Comparison of ENCODE assay signal across 21 mouse cellular contexts in the genomic region with DNA sequence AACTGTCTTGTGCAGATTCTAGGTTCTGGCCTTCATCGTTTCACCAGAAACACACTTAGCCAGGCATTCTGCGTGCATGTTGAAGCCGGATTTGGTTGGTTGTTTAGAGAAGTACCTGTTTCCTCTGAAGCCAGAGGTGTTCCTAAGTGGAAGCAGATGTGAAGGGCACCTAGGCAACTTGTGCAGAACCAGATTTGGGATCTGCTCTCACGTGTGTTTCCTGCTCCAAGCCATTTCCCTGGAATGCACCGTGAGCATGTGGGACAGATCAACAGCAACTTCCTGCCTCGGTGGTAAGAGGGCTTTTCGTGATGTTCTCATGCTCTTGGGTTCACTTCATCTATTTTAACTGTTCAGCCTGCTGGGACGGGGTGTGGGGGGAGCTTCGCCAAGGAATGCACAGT. TPM values are rescaled to one million over a fixed set of nuclear protein-coding genes. Genes with fewer than 3 reads are reported as not detected.
DNase-seq lines count a peak whose midpoint lies in the region; ATAC-seq and TF ChIP-seq lines count a peak whose summit lies in the region.
"Had no signal": no experiment of that assay in that cellular context is flagged by ENCODE, and none has a peak within 500 bp of the region (broad histone marks: within the 10 kb centered on the region; RNA-seq: fewer than 3 reads in every experiment).

No protein-coding gene starts in this region.

- DNase-seq in intestine, embryonic 14.5 days (ENCODE audit: low spot score) = peak; percentile 51
- peak; percentile 76 for DNase-seq in midbrain, embryonic 11.5 days (ENCODE audit: low spot score, missing footprints)
- DNase-seq in midbrain, postnatal 0 days (ENCODE audit: low spot score) = no peak
- DNase-seq in ovary, postnatal 36 days (ENCODE audit: low spot score) = no peak
- DNase-seq: adrenal gland, adult 2 months; gastrocnemius, postnatal 36 days; thymus, postnatal 25 days had no signal

- no peaks in the 10 kb centered on the region for H3K9me3 ChIP-seq in intestine, embryonic 14.5 days (ENCODE audit: control insufficient read depth, low read length)
- H3K9me3 ChIP-seq in intestine, postnatal 0 days (ENCODE audit: control insufficient read depth) = no peaks in the 10 kb centered on the region
- H3K9me3 ChIP-seq in midbrain, embryonic 11.5 days (ENCODE audit: control insufficient read depth, low read length) = peaks cover 4% of the 10 kb centered on the region; the same call in 1 of the 2 replicates
- no peaks in the 10 kb centered on the region for H3K9me3 ChIP-seq in midbrain, postnatal 0 days (ENCODE audit: low read length)
- peaks cover 3% of the 10 kb centered on the region; the same call in 1 of the 2 replicates for H3K9me3 ChIP-seq in embryonic facial prominence, embryonic 15.5 days (replicated peaks)
- H3K9me3 ChIP-seq in midbrain, embryonic 13.5 days = no peaks in the 10 kb centered on the region
- H3K9me3 ChIP-seq: G1E; heart, embryonic 10.5 days had no signal

- no peak overlapping the region; the same call in 1 of the 2 replicates for H3K27ac ChIP-seq in intestine, embryonic 14.5 days (ENCODE audit: low read depth)
- H3K27ac ChIP-seq in intestine, postnatal 0 days (ENCODE audit: low read depth, low read length) = no peak overlapping the region
- no peak overlapping the region for H3K27ac ChIP-seq in midbrain, embryonic 11.5 days (ENCODE audit: low read depth, low read length)
- H3K27ac ChIP-seq in midbrain, postnatal 0 days (ENCODE audit: low read depth, low read length) = no peak overlapping the region
- H3K27ac ChIP-seq in embryonic facial prominence, embryonic 15.5 days (replicated peaks) = peak overlapping the region; percentile 58
- H3K27ac ChIP-seq in olfactory bulb, adult 2 months (ENCODE audit: insufficient read depth, low read depth, low read length) = peak overlapping the region; percentile 16; the same call in 1 of the 2 replicates
- H3K27ac ChIP-seq in midbrain, embryonic 13.5 days = no peak overlapping the region
- H3K27ac ChIP-seq: forebrain, embryonic 10.5 days; neural tube, embryonic 13.5 days had no signal

- H3K36me3 ChIP-seq in intestine, embryonic 14.5 days (ENCODE audit: control insufficient read depth, insufficient read depth, low read length) = no peaks in the 10 kb centered on the region
- H3K36me3 ChIP-seq in intestine, postnatal 0 days (ENCODE audit: control insufficient read depth, insufficient read depth) = no peaks in the 10 kb centered on the region
- H3K36me3 ChIP-seq in midbrain, embryonic 11.5 days (ENCODE audit: control insufficient read depth, insufficient read depth, low read length) = no peaks in the 10 kb centered on the region
- H3K36me3 ChIP-seq in midbrain, postnatal 0 days (ENCODE audit: insufficient read depth, low read length) = no peaks in the 10 kb centered on the region
- no peaks in the 10 kb centered on the region for H3K36me3 ChIP-seq in embryonic facial prominence, embryonic 15.5 days
- H3K36me3 ChIP-seq in midbrain, embryonic 13.5 days = no peaks in the 10 kb centered on the region
- H3K36me3 ChIP-seq: forebrain, embryonic 10.5 days; G1E; heart, embryonic 10.5 days; neural tube, embryonic 13.5 days had no signal

- H3K4me1 ChIP-seq in intestine, embryonic 14.5 days (replicated peaks; ENCODE audit: control insufficient read depth, insufficient read depth, low read length) = 0 out of 2 replicates have a peak, but pooled peaks cover 3% of the 10 kb centered on the region
- H3K4me1 ChIP-seq in intestine, postnatal 0 days (replicated peaks; ENCODE audit: control insufficient read depth, insufficient read depth, low read length) = no peaks in the 10 kb centered on the region
- H3K4me1 ChIP-seq in midbrain, embryonic 11.5 days (ENCODE audit: control insufficient read depth, insufficient read depth, low read length) = no peaks in the 10 kb centered on the region
- H3K4me1 ChIP-seq in midbrain, postnatal 0 days (ENCODE audit: insufficient read depth, low read length) = no peaks in the 10 kb centered on the region
- H3K4me1 ChIP-seq in embryonic facial prominence, embryonic 15.5 days = peaks cover 31% of the 10 kb centered on the region
- H3K4me1 ChIP-seq in olfactory bulb, adult 2 months (ENCODE audit: control insufficient read depth, insufficient read depth, low read length) = peaks cover 5% of the 10 kb centered on the region
- peaks cover 8% of the 10 kb centered on the region for H3K4me1 ChIP-seq in midbrain, embryonic 13.5 days (replicated peaks)
- H3K4me1 ChIP-seq: neural tube, embryonic 13.5 days had no signal

- no peak for TF ChIP-seq POLR2A in olfactory bulb, adult 2 months (IDR thresholded peaks at IDR 0.05; ENCODE audit: insufficient read depth, low read depth, low read length)

- no peak overlapping the region for H3K4me2 ChIP-seq in intestine, embryonic 14.5 days (ENCODE audit: low read length)
- no peak overlapping the region for H3K4me2 ChIP-seq in intestine, postnatal 0 days (replicated peaks; ENCODE audit: low read depth)
- H3K4me2 ChIP-seq in midbrain, embryonic 11.5 days = no peak overlapping the region
- no peak overlapping the region for H3K4me2 ChIP-seq in midbrain, postnatal 0 days (ENCODE audit: low read depth, low read length, poor library complexity, severe bottlenecking)
- H3K4me2 ChIP-seq in embryonic facial prominence, embryonic 15.5 days (replicated peaks) = no peak overlapping the region
- no peak overlapping the region for H3K4me2 ChIP-seq in midbrain, embryonic 13.5 days (replicated peaks)
- H3K4me2 ChIP-seq: liver, embryonic 11.5 days; neural tube, embryonic 13.5 days had no signal

- TF ChIP-seq CTCF in intestine, postnatal 0 days (IDR thresholded peaks at IDR 0.05; ENCODE audit: low read depth) = no peak
- TF ChIP-seq CTCF in midbrain, postnatal 0 days (IDR thresholded peaks at IDR 0.05) = no peak
- no peak for TF ChIP-seq CTCF in olfactory bulb, adult 2 months (IDR thresholded peaks at IDR 0.05; ENCODE audit: insufficient read depth, low read depth, low read length)

- no peak overlapping the region for H3K4me3 ChIP-seq in intestine, embryonic 14.5 days (ENCODE audit: low read depth, low read length)
- H3K4me3 ChIP-seq in intestine, postnatal 0 days (ENCODE audit: low read depth, low read length) = no peak overlapping the region
- H3K4me3 ChIP-seq in midbrain, embryonic 11.5 days (ENCODE audit: low read depth, low read length) = no peak overlapping the region
- no peak overlapping the region for H3K4me3 ChIP-seq in midbrain, postnatal 0 days (ENCODE audit: low read depth, low read length)
- no peak overlapping the region for H3K4me3 ChIP-seq in embryonic facial prominence, embryonic 15.5 days (replicated peaks)
- H3K4me3 ChIP-seq in olfactory bulb, adult 2 months (ENCODE audit: insufficient read depth, low read depth, low read length) = no peak overlapping the region
- H3K4me3 ChIP-seq in midbrain, embryonic 13.5 days (replicated peaks) = no peak overlapping the region
- H3K4me3 ChIP-seq: forebrain, embryonic 10.5 days; heart, embryonic 10.5 days; neural tube, embryonic 13.5 days had no signal

- no peaks in the 10 kb centered on the region for H3K27me3 ChIP-seq in intestine, embryonic 14.5 days (replicated peaks; ENCODE audit: control insufficient read depth, insufficient read depth, low read length)
- H3K27me3 ChIP-seq in intestine, postnatal 0 days (replicated peaks; ENCODE audit: control insufficient read depth, insufficient read depth, low read length) = no peaks in the 10 kb centered on the region
- H3K27me3 ChIP-seq in midbrain, embryonic 11.5 days (ENCODE audit: control insufficient read depth, insufficient read depth, low read length) = no peaks in the 10 kb centered on the region
- H3K27me3 ChIP-seq in midbrain, postnatal 0 days (ENCODE audit: insufficient read depth, low read length) = no peaks in the 10 kb centered on the region
- H3K27me3 ChIP-seq in embryonic facial prominence, embryonic 15.5 days = no peaks in the 10 kb centered on the region
- no peaks in the 10 kb centered on the region for H3K27me3 ChIP-seq in midbrain, embryonic 13.5 days
- H3K27me3 ChIP-seq: neural tube, embryonic 13.5 days had no signal

- H3K9ac ChIP-seq in intestine, embryonic 14.5 days (ENCODE audit: low read length) = no peak overlapping the region
- no peak overlapping the region for H3K9ac ChIP-seq in intestine, postnatal 0 days (ENCODE audit: low read depth, low read length)
- no peak overlapping the region for H3K9ac ChIP-seq in midbrain, embryonic 11.5 days (ENCODE audit: low read length)
- no peak overlapping the region for H3K9ac ChIP-seq in midbrain, postnatal 0 days (replicated peaks; ENCODE audit: low read length, poor library complexity, severe bottlenecking)
- no peak overlapping the region for H3K9ac ChIP-seq in embryonic facial prominence, embryonic 15.5 days
- no peak overlapping the region for H3K9ac ChIP-seq in midbrain, embryonic 13.5 days (replicated peaks)
- H3K9ac ChIP-seq: neural tube, embryonic 13.5 days had no signal

- 53% methylated on average over 9 of the region's 9 CpGs for WGBS in intestine, embryonic 14.5 days
- 67% methylated on average over 9 of the region's 9 CpGs for WGBS in intestine, postnatal 0 days
- 78% methylated on average over 9 of the region's 9 CpGs for WGBS in midbrain, embryonic 11.5 days
- 81% methylated on average over 9 of the region's 9 CpGs for WGBS in midbrain, postnatal 0 days
- 50% methylated on average over 9 of the region's 9 CpGs for WGBS in embryonic facial prominence, embryonic 15.5 days
- WGBS in olfactory bulb, adult 2 months = 90% methylated on average over 9 of the region's 9 CpGs
- WGBS in midbrain, embryonic 13.5 days = 85% methylated on average over 9 of the region's 9 CpGs

- no peak for ATAC-seq in intestine, embryonic 14.5 days (replicated peaks; ENCODE audit: low FRiP score, low TSS enrichment, low read depth)
- ATAC-seq in intestine, postnatal 0 days = no peak
- ATAC-seq in midbrain, embryonic 11.5 days (ENCODE audit: low FRiP score) = no peak
- ATAC-seq in midbrain, postnatal 0 days (ENCODE audit: low FRiP score) = no peak
- ATAC-seq in embryonic facial prominence, embryonic 15.5 days (ENCODE audit: insufficient number of reproducible peaks, low FRiP score, low TSS enrichment, low read depth) = no peak
- no peak for ATAC-seq in midbrain, embryonic 13.5 days
- ATAC-seq: intestine, embryonic 16.5 days had no signal

RNA-seq across cellular contexts. Expression of a gene that starts 18.4 kb away (rescaled TPM):
- polyA plus RNA-seq in intestine, embryonic 14.5 days (2014; fragmentation: Nextera tagmentation; extraction: Ambion mirVana) = not detected in 2 replicates
- polyA plus RNA-seq in intestine, postnatal 0 days (2015; fragmentation: Nextera tagmentation; extraction: Ambion mirVana) = not detected in 2 replicates
- not detected in 2 replicates for polyA plus RNA-seq in midbrain, embryonic 11.5 days (2014; fragmentation: Nextera tagmentation; extraction: Ambion mirVana)
- not detected in 2 replicates for total RNA-seq in midbrain, postnatal 0 days (2014; rRNA removed)
- polyA plus RNA-seq in midbrain, postnatal 0 days (2015; fragmentation: Nextera tagmentation; extraction: Ambion mirVana) = not detected in 2 replicates
- polyA plus RNA-seq in embryonic facial prominence, embryonic 15.5 days (2015; fragmentation: Nextera tagmentation; extraction: Ambion mirVana) = 0.13 and 0.38 TPM in 2 replicates
- polyA plus RNA-seq in olfactory bulb, adult 2 months (2012; ENCODE audit: insufficient read depth, insufficient read length, low replicate concordance, missing spikeins) = not detected in 2 replicates
- polyA plus RNA-seq in midbrain, embryonic 13.5 days (2015; fragmentation: Nextera tagmentation; extraction: Ambion mirVana) = not detected in 2 replicates
- total RNA-seq: adrenal gland, adult 2 months; common myeloid progenitor, adult 5-6 weeks; gastrocnemius, postnatal 36 days; hematopoietic stem cell, adult 5-6 weeks; layer of hippocampus, postnatal 36 days had no signal
- polyA plus RNA-seq: adrenal gland, adult 2 months; forebrain, embryonic 10.5 days; G1E; heart, embryonic 10.5 days; intestine, embryonic 16.5 days; liver, embryonic 11.5 days; neural tube, embryonic 13.5 days; stomach, embryonic 14.5 days had no signal

Comparison
In these comparisons a context has a peak if more than half of its experiments do, and no peak if none do; other contexts are left out.
1. DNase-seq: peak in intestine, embryonic 14.5 days (single experiment) and midbrain, embryonic 11.5 days (single experiment); none in midbrain, postnatal 0 days (single experiment) and ovary, postnatal 36 days (single experiment).
2. H3K27ac ChIP-seq: peak in embryonic facial prominence, embryonic 15.5 days (single experiment) and olfactory bulb, adult 2 months (single experiment); none in intestine, embryonic 14.5 days (single experiment), intestine, postnatal 0 days (single experiment), midbrain, embryonic 11.5 days (single experiment), midbrain, postnatal 0 days (single experiment) and midbrain, embryonic 13.5 days (single experiment).